Mouse (Mus musculus): ENCODE measurements around the gene Stim2.

Stim2 gene

GRCm38 (mm10) chr5:54049940-54050339 lies 51.6 kb downstream of the Stim2 start:
- DNase-seq = no peak

DNA sequence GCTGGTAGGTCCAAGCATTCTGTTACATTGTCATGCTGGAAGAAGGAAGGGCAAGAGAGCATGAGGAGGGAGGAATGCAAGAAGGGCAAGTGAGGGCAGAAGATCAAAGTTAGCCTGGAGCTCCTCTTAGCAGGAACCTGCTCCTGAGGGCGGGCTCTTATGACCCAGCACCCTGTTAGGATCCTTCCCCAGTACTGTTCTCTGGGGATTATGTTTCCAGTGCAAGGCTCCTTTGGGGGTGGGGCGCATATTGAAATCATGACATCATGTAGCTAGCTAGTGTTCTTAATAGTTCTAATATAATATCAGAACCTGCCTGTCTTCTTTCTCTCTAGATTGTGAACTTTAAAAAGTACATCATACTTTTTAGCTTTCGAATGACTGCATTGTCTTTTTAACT lies 52.8 kb downstream of the Stim2 start:
- DNase-seq = no peak

DNA sequence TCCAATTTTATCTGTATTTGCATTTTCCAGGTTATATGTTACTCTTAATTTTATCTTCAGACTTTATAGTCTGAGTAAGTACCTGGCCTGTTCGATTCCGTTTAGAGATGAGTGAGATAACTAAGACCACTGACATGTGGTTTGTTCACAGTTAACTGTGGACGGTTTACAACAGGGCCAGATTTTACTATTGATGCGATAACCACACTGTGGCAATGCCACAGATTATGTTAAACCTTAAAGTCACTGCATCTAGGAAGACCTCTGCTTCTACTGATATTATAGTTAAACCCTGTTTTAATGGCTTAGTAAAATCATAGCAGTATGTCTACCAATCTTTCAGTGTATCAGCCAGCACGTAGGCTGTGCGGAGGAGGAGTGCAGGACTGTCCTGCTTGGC lies 53.9 kb downstream of the Stim2 start:
- no peak for DNase-seq

- DNase-seq = no peak
These were observed 55.5 kb downstream of the Stim2 start for GRCm38 (mm10) chr5:54053673-54054366.

DNA sequence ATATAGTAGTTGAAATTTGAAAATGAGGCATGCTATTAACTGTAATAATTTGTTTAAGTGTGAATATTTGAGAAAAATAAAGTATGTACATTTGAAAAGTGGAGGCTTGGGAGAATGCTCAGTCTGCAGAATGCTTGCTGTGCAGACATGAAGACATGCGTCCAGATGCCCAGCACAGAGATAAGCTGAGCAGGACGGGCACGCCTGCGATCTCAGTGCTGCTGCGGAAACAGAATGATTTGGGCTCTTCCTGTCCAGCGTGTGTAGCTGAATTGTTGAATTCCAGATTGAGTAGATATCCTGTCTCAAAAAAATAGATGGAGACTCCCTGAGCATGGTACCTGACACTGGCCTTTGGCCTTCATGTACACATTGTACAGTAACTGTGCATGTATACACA lies 58.0 kb downstream of the Stim2 start:
- no peak for DNase-seq

GRCm38 (mm10) chr5:54059998-54060397 lies 61.7 kb downstream of the Stim2 start:
- DNase-seq = peak; percentile 36 to 37

DNA sequence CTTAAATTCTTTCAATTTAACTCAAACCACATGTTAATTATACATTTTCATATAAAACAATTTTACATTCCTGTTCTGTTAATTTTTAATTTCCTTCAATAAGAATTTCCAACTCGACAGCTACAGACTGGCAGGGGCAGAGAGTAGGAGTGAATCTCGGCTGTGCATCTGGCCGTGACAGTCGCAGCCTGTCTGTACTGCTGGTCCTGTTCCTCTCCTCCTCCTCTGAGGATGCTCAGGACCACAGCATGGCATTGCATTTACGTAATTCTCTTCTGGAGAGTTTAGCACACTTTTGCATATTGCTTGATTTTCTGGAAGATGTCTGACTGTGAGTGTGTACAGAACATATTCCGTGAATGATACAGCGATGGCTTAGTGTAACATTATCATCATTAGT lies 63.8 kb downstream of the Stim2 start:
- DNase-seq = no peak

- no peak for DNase-seq
These were observed 69.3 kb downstream of the Stim2 start for GRCm38 (mm10) chr5:54067591-54067990.

DNA sequence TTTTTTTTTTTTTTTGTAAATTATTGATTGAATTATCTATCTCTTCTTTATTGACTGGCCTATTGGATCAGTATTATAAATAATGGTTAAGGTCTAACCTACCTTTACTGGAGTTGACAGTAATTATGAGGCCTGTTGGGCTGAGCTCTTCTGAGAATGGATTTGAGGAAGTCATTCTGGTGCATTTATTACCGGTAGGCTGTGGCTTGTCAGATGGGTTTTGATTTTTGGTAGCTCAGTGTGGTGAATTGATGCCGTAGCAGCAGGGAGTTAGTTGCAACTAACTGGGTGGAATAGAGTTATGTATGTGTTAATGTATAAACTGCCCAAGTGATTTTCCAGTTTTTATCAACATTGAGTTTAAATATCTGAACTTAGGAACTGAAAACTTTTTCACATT lies 72.2 kb downstream of the Stim2 start:
- DNase-seq = no peak

DNA sequence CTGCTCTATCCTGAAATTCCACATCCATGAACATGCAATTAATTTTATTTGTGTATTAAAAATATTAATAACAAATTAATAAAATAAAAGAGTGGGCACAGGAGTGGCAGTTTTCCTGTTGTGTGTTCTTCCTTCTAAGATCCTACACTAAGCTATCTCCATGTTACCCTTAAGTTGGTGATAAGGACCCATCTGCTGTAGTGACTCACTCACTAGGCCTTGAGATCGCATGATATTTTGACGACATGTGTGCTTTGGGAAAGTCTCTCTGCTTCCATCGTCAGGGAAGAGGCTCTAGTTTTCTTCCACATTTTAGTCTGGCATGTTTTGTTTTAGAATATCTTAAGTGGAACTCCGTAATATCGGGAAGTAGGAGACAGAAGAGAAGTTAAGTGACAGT lies 73.0 kb downstream of the Stim2 start:
- DNase-seq = no peak

- DNase-seq = no peak
These were observed 73.4 kb downstream of the Stim2 start for GRCm38 (mm10) chr5:54071705-54072104.

DNA sequence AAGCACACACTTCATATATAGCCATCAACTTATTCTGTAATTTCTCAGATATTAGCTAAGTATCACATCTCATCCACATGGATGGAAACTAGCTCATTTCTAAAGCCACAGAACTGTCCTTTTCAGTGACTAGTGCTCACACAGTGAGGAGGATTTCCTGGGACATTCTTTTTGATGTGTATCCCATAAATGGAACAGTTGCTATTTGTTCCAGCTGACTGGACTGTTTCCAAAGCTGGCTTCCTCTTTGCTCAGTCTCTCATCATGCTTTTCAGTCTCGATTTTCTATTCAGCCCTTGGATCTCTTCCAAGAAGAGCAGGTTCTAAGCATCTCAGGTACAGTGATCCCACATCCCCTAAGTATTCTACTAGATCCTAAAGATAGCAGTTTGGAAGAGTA lies 75.0 kb downstream of the Stim2 start:
- peak in 1 of 2 experiments; percentile 21 for DNase-seq

DNA sequence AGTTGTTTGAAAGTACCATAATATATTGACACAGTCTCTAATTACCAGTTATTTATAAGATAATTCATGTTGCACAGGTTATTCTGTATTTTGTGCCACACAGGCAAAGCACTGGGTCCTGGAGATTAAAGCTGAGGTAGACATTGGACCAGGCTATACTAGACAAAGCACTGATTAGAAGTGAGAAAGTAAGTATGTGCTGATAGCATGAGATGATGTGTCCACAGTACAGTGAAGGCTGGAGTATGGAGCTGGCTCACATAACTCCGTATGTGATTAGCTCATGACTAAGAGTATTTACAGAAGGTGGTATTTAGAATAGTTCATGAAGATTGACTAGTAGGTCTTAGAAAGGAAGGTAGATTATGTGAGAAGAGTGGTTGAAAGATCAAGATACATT lies 81.7 kb downstream of the Stim2 start:
- no peak for DNase-seq

DNA sequence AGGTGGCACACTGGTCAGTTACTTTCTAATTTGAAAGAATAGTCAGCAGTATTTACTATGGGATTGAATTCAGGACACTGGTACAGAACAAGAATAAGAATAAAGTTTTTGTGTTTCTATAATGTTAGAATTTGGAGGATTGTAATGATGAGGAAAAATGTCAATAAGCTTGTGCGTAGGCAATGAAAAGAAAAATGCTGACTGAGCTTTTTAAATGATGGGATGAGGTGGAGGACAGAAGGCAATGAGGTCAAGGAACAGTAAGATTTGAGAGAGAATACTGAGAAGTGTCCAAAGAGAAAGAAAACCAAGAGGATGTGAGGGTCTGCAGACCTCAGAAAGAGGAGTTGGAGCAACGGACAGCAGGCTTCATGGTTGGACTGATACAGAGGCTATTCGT lies 89.6 kb downstream of the Stim2 start:
- no peak for DNase-seq

GRCm38 (mm10) chr5:54098219-54098618 lies 99.9 kb downstream of the Stim2 start:
- no peak for DNase-seq

GRCm38 (mm10) chr5:54100916-54101315 lies 102.6 kb downstream of the Stim2 start:
- DNase-seq = no peak

DNA sequence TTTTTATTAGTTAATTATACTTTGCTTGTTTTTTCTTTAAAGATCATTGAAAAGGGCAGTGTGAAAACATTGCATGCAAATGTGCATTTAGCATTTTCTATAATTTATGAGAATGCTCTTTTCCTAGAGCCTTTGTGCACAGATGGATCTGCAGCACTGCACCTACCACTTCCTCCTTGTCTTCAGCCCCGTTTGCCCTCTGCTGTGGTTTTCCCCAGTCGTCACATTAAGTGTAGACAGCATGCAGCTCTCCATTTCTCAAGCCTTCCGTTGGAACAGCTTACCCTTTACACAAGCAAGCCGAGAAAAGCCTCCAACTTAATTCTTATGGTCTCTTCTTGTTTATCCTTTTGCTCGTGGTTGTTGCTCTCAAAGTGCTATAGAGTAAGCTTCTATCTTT lies 103.0 kb downstream of the Stim2 start:
- no peak for DNase-seq

DNA sequence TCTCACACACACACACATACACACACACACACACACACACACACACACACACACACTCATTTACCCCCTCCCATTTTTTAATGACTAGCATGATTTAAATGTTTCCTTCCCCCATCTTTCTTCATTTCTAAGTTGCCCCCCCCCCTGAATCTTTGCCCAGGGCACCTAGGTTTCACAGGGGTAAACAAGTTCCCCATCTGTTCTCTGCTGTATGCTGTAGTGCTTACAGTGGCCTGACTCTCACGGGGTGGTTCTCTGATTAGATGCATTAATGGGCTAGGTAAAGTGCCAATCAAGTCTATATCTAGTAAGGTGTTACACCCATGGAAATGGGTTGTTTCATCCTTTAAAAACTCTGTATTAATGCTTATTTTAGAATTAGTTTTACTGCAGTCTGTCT lies 103.7 kb downstream of the Stim2 start:
- DNase-seq = no peak

DNA sequence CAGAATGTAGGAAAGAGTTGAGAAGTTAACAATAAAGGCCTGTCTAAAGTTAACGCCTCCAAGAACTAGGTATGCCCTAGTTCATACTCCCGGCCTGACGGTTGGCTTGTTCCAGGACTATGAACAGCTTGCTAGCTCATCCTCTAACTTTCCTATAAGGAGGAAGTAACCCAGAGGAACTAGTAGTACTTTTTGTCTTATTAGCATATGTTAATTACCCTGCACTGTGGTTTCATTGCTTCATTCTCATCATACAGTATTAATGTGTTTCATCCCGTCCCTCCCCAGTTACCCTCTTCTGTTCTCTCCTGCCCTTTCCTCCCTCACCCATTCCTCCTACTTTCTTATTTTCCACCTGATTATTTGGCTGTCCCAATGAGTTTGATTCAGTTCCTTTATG lies 108.4 kb downstream of the Stim2 start:
- no peak for DNase-seq

DNA sequence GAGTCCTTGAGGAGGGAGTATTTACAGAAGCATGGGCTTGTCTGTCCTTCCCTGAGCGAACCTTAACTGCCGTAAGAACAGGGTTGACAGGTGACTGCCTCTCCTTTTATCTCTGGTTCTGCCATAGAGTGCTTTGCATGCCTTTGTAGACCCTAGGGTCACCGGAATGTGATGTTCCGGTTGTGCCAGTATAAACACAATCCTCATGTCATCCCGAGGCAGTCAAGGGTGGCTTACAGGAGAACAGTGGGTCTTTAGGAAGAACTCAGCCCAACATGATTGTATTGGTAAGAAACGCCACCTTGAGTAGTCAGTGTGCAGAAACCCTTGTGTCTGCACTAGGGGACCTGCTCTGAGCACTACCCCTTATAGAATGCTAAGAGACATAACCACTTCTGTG lies 108.8 kb downstream of the Stim2 start:
- DNase-seq = no peak

- DNase-seq = no peak
These were observed 110.8 kb downstream of the Stim2 start for GRCm38 (mm10) chr5:54109096-54109495.

DNA sequence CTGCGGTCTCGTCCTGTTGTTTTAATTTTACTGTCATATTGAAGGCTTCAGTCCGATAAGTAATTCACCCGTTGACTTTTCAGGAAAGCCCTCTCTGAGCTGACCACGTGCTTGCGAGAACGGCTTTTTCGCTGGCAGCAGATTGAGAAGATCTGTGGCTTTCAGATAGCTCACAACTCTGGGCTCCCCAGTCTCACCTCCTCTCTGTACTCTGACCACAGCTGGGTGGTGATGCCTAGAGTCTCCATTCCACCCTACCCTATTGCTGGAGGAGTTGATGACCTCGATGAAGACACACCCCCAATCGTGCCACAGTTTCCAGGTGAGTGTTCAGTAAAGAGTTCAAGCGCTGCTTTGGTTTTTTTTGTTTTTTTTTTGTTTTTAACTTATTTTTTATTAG lies 112.5 kb downstream of the Stim2 start:
- DNase-seq = no peak

DNA sequence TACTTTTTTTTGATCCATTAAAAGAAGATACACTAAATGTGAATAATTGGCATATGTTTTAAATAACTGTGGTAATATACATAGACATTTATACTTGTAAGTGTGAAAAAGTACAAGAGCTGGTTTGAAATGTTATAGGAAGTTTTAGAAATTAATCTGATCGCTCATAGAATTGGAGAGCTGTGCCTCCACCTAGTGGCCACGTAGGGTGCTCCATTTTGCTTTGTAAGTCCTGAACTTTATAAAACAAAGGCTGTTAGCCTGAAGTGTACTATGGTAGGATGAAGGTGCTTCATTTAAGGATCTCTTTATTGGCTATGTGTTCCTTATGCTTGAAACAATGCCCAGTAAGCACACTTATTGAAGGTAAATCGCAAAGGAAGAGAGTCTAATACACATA lies 115.0 kb downstream of the Stim2 start:
- peak; percentile 58 to 67 for DNase-seq

DNA sequence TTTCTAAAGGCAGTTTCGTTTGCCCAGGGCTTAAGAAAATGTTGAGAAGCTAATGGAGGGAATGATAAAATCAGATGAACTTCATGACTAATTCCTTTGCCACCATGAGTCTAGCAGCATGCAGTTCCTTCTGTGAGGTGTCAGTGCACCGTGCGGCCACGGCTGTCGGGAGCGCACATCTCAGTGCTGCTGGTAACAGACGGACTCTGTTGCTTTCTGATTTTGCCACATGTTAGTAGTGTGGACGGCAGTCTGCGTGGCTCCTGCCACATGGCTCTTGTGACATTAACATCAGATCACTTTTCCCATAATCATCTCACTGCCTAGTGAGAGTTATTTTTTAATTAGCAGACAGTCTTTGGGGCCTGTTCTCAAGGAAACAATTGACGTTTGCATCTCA lies 118.2 kb downstream of the Stim2 start:
- DNase-seq = no peak

GRCm38 (mm10) chr5:54118410-54119212 lies 120.3 kb downstream of the Stim2 start:
- no peak for DNase-seq

All from cerebellum, postnatal 36 days (tissue).